Comparison of ENCODE assay signal across 8 mouse cellular contexts in genomic region chr2:6322938-6323521, GRCm38 (mm10). TPM values are rescaled to one million over a fixed set of nuclear protein-coding genes. Genes with fewer than 3 reads are reported as not detected.
DNase-seq lines count a peak whose midpoint lies in the region; ATAC-seq and TF ChIP-seq lines count a peak whose summit lies in the region.

No protein-coding gene starts in this region.

- no peaks in the 10 kb centered on the region for H3K9me3 ChIP-seq in embryonic facial prominence, embryonic 14.5 days (ENCODE audit: control insufficient read depth, low read length)
- no peaks in the 10 kb centered on the region for H3K9me3 ChIP-seq in heart, embryonic 11.5 days (replicated peaks; ENCODE audit: control insufficient read depth, low read length)
- H3K9me3 ChIP-seq in kidney, postnatal 0 days (replicated peaks; ENCODE audit: low read length): no peaks in the 10 kb centered on the region
- no peaks in the 10 kb centered on the region for H3K9me3 ChIP-seq in liver, embryonic 14.5 days (ENCODE audit: control insufficient read depth, low read length)
- no peaks in the 10 kb centered on the region for H3K9me3 ChIP-seq in stomach, embryonic 14.5 days (ENCODE audit: control insufficient read depth, low read depth, low read length)

- no peak for TF ChIP-seq EP300 in liver, embryonic 14.5 days (IDR thresholded peaks at IDR 0.05; ENCODE audit: low read depth)

- peak; percentile 76 for ATAC-seq in embryonic facial prominence, embryonic 14.5 days (ENCODE audit: low read depth)
- peak; percentile 69 for ATAC-seq in heart, embryonic 11.5 days (replicated peaks; ENCODE audit: insufficient number of reproducible peaks, low FRiP score, low TSS enrichment)
- peak; percentile 84 for ATAC-seq in kidney, postnatal 0 days (replicated peaks; ENCODE audit: low FRiP score, low read depth)
- ATAC-seq in liver, embryonic 14.5 days (ENCODE audit: insufficient read depth): peak; percentile 55
- ATAC-seq in stomach, embryonic 14.5 days (ENCODE audit: insufficient number of reproducible peaks, insufficient read depth, low FRiP score, low read depth): peak; percentile 68

- H3K4me3 ChIP-seq in embryonic facial prominence, embryonic 14.5 days (ENCODE audit: low read depth, low read length): peak overlapping the region; percentile 98
- H3K4me3 ChIP-seq in heart, embryonic 11.5 days (ENCODE audit: low read depth, low read length): peak overlapping the region; percentile 97
- H3K4me3 ChIP-seq in kidney, postnatal 0 days (replicated peaks; ENCODE audit: low read depth, low read length): peak overlapping the region; percentile 75
- H3K4me3 ChIP-seq in liver, embryonic 14.5 days (ENCODE audit: insufficient read depth in 1 of 2, low read depth in 2 of 2, low read length in 2 of 2): peak overlapping the region; percentile 87 to 98
- H3K4me3 ChIP-seq in stomach, embryonic 14.5 days (ENCODE audit: low read depth, low read length): peak overlapping the region; percentile 93

- no peaks in the 10 kb centered on the region for H3K36me3 ChIP-seq in embryonic facial prominence, embryonic 14.5 days (ENCODE audit: control insufficient read depth, insufficient read depth, low read length)
- no peaks in the 10 kb centered on the region for H3K36me3 ChIP-seq in heart, embryonic 11.5 days (ENCODE audit: control insufficient read depth, insufficient read depth, low read length)
- H3K36me3 ChIP-seq in kidney, postnatal 0 days (ENCODE audit: insufficient read depth, low read length): no peaks in the 10 kb centered on the region
- no peaks in the 10 kb centered on the region for H3K36me3 ChIP-seq in liver, embryonic 14.5 days (replicated peaks; ENCODE audit: control insufficient read depth, insufficient read depth, low read depth)
- no peaks in the 10 kb centered on the region for H3K36me3 ChIP-seq in stomach, embryonic 14.5 days (ENCODE audit: control insufficient read depth, insufficient read depth, low read length)

- H3K27me3 ChIP-seq in embryonic facial prominence, embryonic 14.5 days (replicated peaks; ENCODE audit: control insufficient read depth, insufficient read depth, low read length): no peaks in the 10 kb centered on the region
- no peaks in the 10 kb centered on the region for H3K27me3 ChIP-seq in heart, embryonic 11.5 days (ENCODE audit: control insufficient read depth, insufficient read depth, low read length)
- H3K27me3 ChIP-seq in kidney, postnatal 0 days (ENCODE audit: insufficient read depth, low read length): no peaks in the 10 kb centered on the region
- H3K27me3 ChIP-seq in liver, embryonic 14.5 days (ENCODE audit: control insufficient read depth, insufficient read depth, low read length): no peaks in the 10 kb centered on the region
- no peaks in the 10 kb centered on the region for H3K27me3 ChIP-seq in stomach, embryonic 14.5 days (ENCODE audit: control insufficient read depth, insufficient read depth, low read length)

- H3K4me1 ChIP-seq in embryonic facial prominence, embryonic 14.5 days (ENCODE audit: control insufficient read depth, insufficient read depth, low read length): peaks cover 29% of the 10 kb centered on the region
- H3K4me1 ChIP-seq in heart, embryonic 11.5 days (ENCODE audit: control insufficient read depth, insufficient read depth, low read length): peaks cover 4% of the 10 kb centered on the region; the same call in 1 of the 2 replicates
- H3K4me1 ChIP-seq in kidney, postnatal 0 days (replicated peaks; ENCODE audit: insufficient read depth, low read length): 0 out of 2 replicates have a peak, but pooled peaks cover 10% of the 10 kb centered on the region
- peaks cover 11 to 17% of the 10 kb centered on the region in 2 experiments for H3K4me1 ChIP-seq in liver, embryonic 14.5 days (replicated peaks; ENCODE audit: control insufficient read depth in 2 of 2, insufficient read depth in 2 of 2, low read length in 1 of 2)
- peaks cover 18% of the 10 kb centered on the region for H3K4me1 ChIP-seq in stomach, embryonic 14.5 days (ENCODE audit: control insufficient read depth, insufficient read depth, low read length)

- peak overlapping the region; percentile 90 for H3K9ac ChIP-seq in embryonic facial prominence, embryonic 14.5 days (ENCODE audit: low read depth, low read length)
- H3K9ac ChIP-seq in heart, embryonic 11.5 days (ENCODE audit: low read depth, low read length): peak overlapping the region; percentile 98
- H3K9ac ChIP-seq in kidney, postnatal 0 days (ENCODE audit: low read depth, low read length): peak overlapping the region; percentile 76
- H3K9ac ChIP-seq in liver, embryonic 14.5 days (replicated peaks): peak overlapping the region; percentile 80
- H3K9ac ChIP-seq in stomach, embryonic 14.5 days (replicated peaks; ENCODE audit: low read depth, low read length): peak overlapping the region; percentile 97

- peak overlapping the region; percentile 97 for H3K27ac ChIP-seq in embryonic facial prominence, embryonic 14.5 days (replicated peaks; ENCODE audit: low read depth, low read length)
- H3K27ac ChIP-seq in heart, embryonic 11.5 days (ENCODE audit: low read depth, low read length): peak overlapping the region; percentile 98
- H3K27ac ChIP-seq in kidney, postnatal 0 days: peak overlapping the region; percentile 95
- H3K27ac ChIP-seq in liver, embryonic 14.5 days: peak overlapping the region; percentile 47
- H3K27ac ChIP-seq in stomach, embryonic 14.5 days (ENCODE audit: low read length): peak overlapping the region; percentile 99

- peak overlapping the region; percentile 70 for H3K4me2 ChIP-seq in embryonic facial prominence, embryonic 14.5 days (ENCODE audit: low read depth, low read length)
- peak overlapping the region; percentile 73 for H3K4me2 ChIP-seq in heart, embryonic 11.5 days
- H3K4me2 ChIP-seq in kidney, postnatal 0 days (ENCODE audit: low read length): peak overlapping the region; percentile 78
- peak overlapping the region; percentile 80 for H3K4me2 ChIP-seq in liver, embryonic 14.5 days (ENCODE audit: low read depth)
- H3K4me2 ChIP-seq in stomach, embryonic 14.5 days (replicated peaks; ENCODE audit: low read depth, low read length): peak overlapping the region; percentile 55

- no peak for TF ChIP-seq CTCF in kidney, postnatal 0 days (IDR thresholded peaks at IDR 0.05; ENCODE audit: low read depth)
- peak; percentile 25; the same call in 1 of the 2 replicates for TF ChIP-seq CTCF in liver, embryonic 14.5 days (IDR thresholded peaks at IDR 0.05; ENCODE audit: low read depth)

- under 1% methylated on average over 28 of the region's 70 CpGs for WGBS in embryonic facial prominence, embryonic 14.5 days
- under 1% methylated on average over 23 of the region's 70 CpGs for WGBS in heart, embryonic 11.5 days (ENCODE audit: insufficient replicate concordance)
- under 1% methylated on average over 68 of the region's 70 CpGs for WGBS in kidney, postnatal 0 days
- WGBS in liver, embryonic 14.5 days (ENCODE audit: insufficient replicate concordance): 1% methylated on average over 65 of the region's 70 CpGs
- under 1% methylated on average over 52 of the region's 70 CpGs for WGBS in stomach, embryonic 14.5 days

- DNase-seq in CD4-positive helper T cell, adult 2 months (ENCODE audit: low read depth, low spot score): peak; percentile 51
- peak; percentile 87 for DNase-seq in adrenal gland, postnatal 14 days
- DNase-seq in embryonic facial prominence, embryonic 14.5 days (ENCODE audit: low spot score): peak; percentile 79
- peak; percentile 68 for DNase-seq in kidney, postnatal 0 days (ENCODE audit: low spot score)
- DNase-seq in liver, embryonic 14.5 days (ENCODE audit: low read depth in 3 of 3, low spot score in 3 of 3): peak; percentile 34 to 44 (median 40)
- peak; percentile 67 for DNase-seq in neural tube, embryonic 10.5 days (ENCODE audit: extremely low spot score, low spot score)

RNA-seq across cellular contexts. Expression of gene Usp6nl, which starts 0.6 kb away (rescaled TPM):
- 28.8 and 29.2 TPM in 2 replicates for total RNA-seq in adrenal gland, postnatal 14 days (2021)
- polyA plus RNA-seq in embryonic facial prominence, embryonic 14.5 days (2014; fragmentation: Nextera tagmentation; extraction: Ambion mirVana): 8.0 and 8.5 TPM in 2 replicates
- polyA plus RNA-seq in heart, embryonic 11.5 days (2014; fragmentation: Nextera tagmentation; extraction: Ambion mirVana): 7.5 and 8.1 TPM in 2 replicates
- 8.8 and 9.8 TPM in 2 replicates for polyA plus RNA-seq in kidney, postnatal 0 days (2015; fragmentation: Nextera tagmentation; extraction: Ambion mirVana)
- 2.4 and 3.3 TPM in 2 replicates for polyA plus RNA-seq in liver, embryonic 14.5 days (2012; rRNA removed)
- 2.8 and 3.0 TPM in 2 replicates for polyA plus RNA-seq in liver, embryonic 14.5 days (2014; fragmentation: Nextera tagmentation; extraction: Ambion mirVana)
- polyA plus RNA-seq in stomach, embryonic 14.5 days (2014; fragmentation: Nextera tagmentation; extraction: Ambion mirVana): 12.9 and 14.4 TPM in 2 replicates

Comparison
In these comparisons a context has a peak if more than half of its experiments do, and no peak if none do; other contexts are left out.
1. Peak in every context shown above with its lines: DNase-seq, ATAC-seq, H3K4me3 ChIP-seq and H3K27ac ChIP-seq.
2. H3K27ac ChIP-seq: peak in every context shown above with its lines; median percentile 99 in stomach, embryonic 14.5 days; 98 in heart, embryonic 11.5 days; 97 in embryonic facial prominence, embryonic 14.5 days; 95 in kidney, postnatal 0 days; 47 in liver, embryonic 14.5 days.